Mouse (Mus musculus): Measurements from ENCODE around the gene Cela2a. TPM values are rescaled to one million over a fixed set of nuclear protein-coding genes. Genes with fewer than 3 reads are reported as not detected.

The Cela2a gene
- polyA plus RNA-seq, 1 experiment from 2014 or later, result 35.6 TPM

- no peak overlapping the region for H3K27ac ChIP-seq (ENCODE audit: low read depth, low read length)
- H3K27me3 ChIP-seq (replicated peaks; ENCODE audit: control insufficient read depth, insufficient read depth, low read length), result no peaks in the 10 kb centered on the region
- no peak overlapping the region for H3K9ac ChIP-seq (ENCODE audit: low read depth, low read length)
- H3K4me2 ChIP-seq (replicated peaks; ENCODE audit: low read depth), result no peak overlapping the region
- TF ChIP-seq CTCF (IDR thresholded peaks at IDR 0.05; ENCODE audit: low read depth), result no peak
- H3K4me3 ChIP-seq (ENCODE audit: low read depth, low read length), result no peak overlapping the region
- no peaks in the 10 kb centered on the region for H3K36me3 ChIP-seq (ENCODE audit: control insufficient read depth, insufficient read depth)
- no peaks in the 10 kb centered on the region for H3K4me1 ChIP-seq (replicated peaks; ENCODE audit: control insufficient read depth, insufficient read depth, low read length)
- 44% methylated on average over 5 of the region's 5 CpGs for WGBS
- no peaks in the 10 kb centered on the region for H3K9me3 ChIP-seq (ENCODE audit: control insufficient read depth)
- ATAC-seq, result no peak
Measured at GRCm38 (mm10) chr4:141834536-141835095, 8.7 kb upstream of the Cela2a start.

GRCm38 (mm10) chr4:141833911-141834310 lies 8.0 kb upstream of the Cela2a start:
- no peak for ATAC-seq

GRCm38 (mm10) chr4:141831361-141831760 lies 5.4 kb upstream of the Cela2a start:
- WGBS, result 68% methylated on average over 7 of the region's 7 CpGs
- no peaks in the 10 kb centered on the region for H3K4me1 ChIP-seq (replicated peaks; ENCODE audit: control insufficient read depth, insufficient read depth, low read length)
- H3K4me3 ChIP-seq (ENCODE audit: low read depth, low read length), result no peak overlapping the region
- H3K4me2 ChIP-seq (replicated peaks; ENCODE audit: low read depth), result no peak overlapping the region
- no peaks in the 10 kb centered on the region for H3K9me3 ChIP-seq (ENCODE audit: control insufficient read depth)
- no peak for TF ChIP-seq CTCF (IDR thresholded peaks at IDR 0.05; ENCODE audit: low read depth)
- H3K36me3 ChIP-seq (ENCODE audit: control insufficient read depth, insufficient read depth), result no peaks in the 10 kb centered on the region
- H3K27ac ChIP-seq (ENCODE audit: low read depth, low read length), result no peak overlapping the region
- ATAC-seq, result no peak
- no peaks in the 10 kb centered on the region for H3K27me3 ChIP-seq (replicated peaks; ENCODE audit: control insufficient read depth, insufficient read depth, low read length)
- no peak overlapping the region for H3K9ac ChIP-seq (ENCODE audit: low read depth, low read length)

More at GRCm38 (mm10) chr4:141833911-141834310, 8.0 kb upstream of the Cela2a start:
- no peak overlapping the region for H3K4me3 ChIP-seq (ENCODE audit: low read depth, low read length)
- no peaks in the 10 kb centered on the region for H3K4me1 ChIP-seq (replicated peaks; ENCODE audit: control insufficient read depth, insufficient read depth, low read length)
- H3K27me3 ChIP-seq (replicated peaks; ENCODE audit: control insufficient read depth, insufficient read depth, low read length), result no peaks in the 10 kb centered on the region
- H3K4me2 ChIP-seq (replicated peaks; ENCODE audit: low read depth), result no peak overlapping the region
- H3K9me3 ChIP-seq (ENCODE audit: control insufficient read depth), result no peaks in the 10 kb centered on the region
- no peaks in the 10 kb centered on the region for H3K36me3 ChIP-seq (ENCODE audit: control insufficient read depth, insufficient read depth)
- H3K9ac ChIP-seq (ENCODE audit: low read depth, low read length), result no peak overlapping the region
- 33% methylated on average over 1 of the region's 1 CpGs for WGBS
- H3K27ac ChIP-seq (ENCODE audit: low read depth, low read length), result no peak overlapping the region
- TF ChIP-seq CTCF (IDR thresholded peaks at IDR 0.05; ENCODE audit: low read depth), result no peak

GRCm38 (mm10) chr4:141830381-141830780 lies 4.4 kb upstream of the Cela2a start:
- no peaks in the 10 kb centered on the region for H3K9me3 ChIP-seq (ENCODE audit: control insufficient read depth)
- no peaks in the 10 kb centered on the region for H3K36me3 ChIP-seq (ENCODE audit: control insufficient read depth, insufficient read depth)
- 64% methylated on average over 11 of the region's 11 CpGs for WGBS
- no peak for TF ChIP-seq CTCF (IDR thresholded peaks at IDR 0.05; ENCODE audit: low read depth)
- no peak for ATAC-seq
- H3K4me1 ChIP-seq (replicated peaks; ENCODE audit: control insufficient read depth, insufficient read depth, low read length), result no peaks in the 10 kb centered on the region
- no peak overlapping the region for H3K4me2 ChIP-seq (replicated peaks; ENCODE audit: low read depth)
- no peak overlapping the region for H3K4me3 ChIP-seq (ENCODE audit: low read depth, low read length)
- no peaks in the 10 kb centered on the region for H3K27me3 ChIP-seq (replicated peaks; ENCODE audit: control insufficient read depth, insufficient read depth, low read length)
- no peak overlapping the region for H3K9ac ChIP-seq (ENCODE audit: low read depth, low read length)
- no peak overlapping the region for H3K27ac ChIP-seq (ENCODE audit: low read depth, low read length)

- no peak overlapping the region for H3K4me2 ChIP-seq (replicated peaks; ENCODE audit: low read depth)
- no peak overlapping the region for H3K27ac ChIP-seq (ENCODE audit: low read depth, low read length)
- no peaks in the 10 kb centered on the region for H3K36me3 ChIP-seq (ENCODE audit: control insufficient read depth, insufficient read depth)
- ATAC-seq, result no peak
- no peak for TF ChIP-seq CTCF (IDR thresholded peaks at IDR 0.05; ENCODE audit: low read depth)
- WGBS, result 63% methylated on average over 4 of the region's 4 CpGs
- no peak overlapping the region for H3K9ac ChIP-seq (ENCODE audit: low read depth, low read length)
- H3K27me3 ChIP-seq (replicated peaks; ENCODE audit: control insufficient read depth, insufficient read depth, low read length), result no peaks in the 10 kb centered on the region
- H3K9me3 ChIP-seq (ENCODE audit: control insufficient read depth), result no peaks in the 10 kb centered on the region
- H3K4me1 ChIP-seq (replicated peaks; ENCODE audit: control insufficient read depth, insufficient read depth, low read length), result no peaks in the 10 kb centered on the region
- no peak overlapping the region for H3K4me3 ChIP-seq (ENCODE audit: low read depth, low read length)
Measured at GRCm38 (mm10) chr4:141828177-141828576, 2.2 kb upstream of the Cela2a start.

- Histone ChIP-seq H3K4me2 (replicated peaks; ENCODE audit: low read depth) (no peak overlapping the region), H3K27me3 (replicated peaks; ENCODE audit: control insufficient read depth, insufficient read depth, low read length) (no peaks in the 10 kb centered on the region), H3K36me3 (ENCODE audit: control insufficient read depth, insufficient read depth) (no peaks in the 10 kb centered on the region), H3K9me3 (ENCODE audit: control insufficient read depth) (no peaks in the 10 kb centered on the region), H3K4me1 (replicated peaks; ENCODE audit: control insufficient read depth, insufficient read depth, low read length) (no peaks in the 10 kb centered on the region), H3K9ac (ENCODE audit: low read depth, low read length) (no peak overlapping the region), H3K27ac (ENCODE audit: low read depth, low read length) (no peak overlapping the region), H3K4me3 (ENCODE audit: low read depth, low read length) (no peak overlapping the region)
- ATAC-seq, result no peak
- TF ChIP-seq CTCF (IDR thresholded peaks at IDR 0.05; ENCODE audit: low read depth), result no peak
- WGBS, result 90% methylated on average over 2 of the region's 2 CpGs
Measured at GRCm38 (mm10) chr4:141827401-141827800, 1.4 kb upstream of the Cela2a start.

GRCm38 (mm10) chr4:141822979-141823378 lies 3.0 kb downstream of the Cela2a start:
- Histone ChIP-seq H3K4me2 (replicated peaks; ENCODE audit: low read depth) (no peak overlapping the region), H3K27ac (ENCODE audit: low read depth, low read length) (no peak overlapping the region), H3K4me1 (replicated peaks; ENCODE audit: control insufficient read depth, insufficient read depth, low read length) (no peaks in the 10 kb centered on the region), H3K36me3 (ENCODE audit: control insufficient read depth, insufficient read depth) (no peaks in the 10 kb centered on the region), H3K4me3 (ENCODE audit: low read depth, low read length) (no peak overlapping the region), H3K27me3 (replicated peaks; ENCODE audit: control insufficient read depth, insufficient read depth, low read length) (no peaks in the 10 kb centered on the region), H3K9ac (ENCODE audit: low read depth, low read length) (no peak overlapping the region), H3K9me3 (ENCODE audit: control insufficient read depth) (no peaks in the 10 kb centered on the region)
- 54% methylated on average over 3 of the region's 3 CpGs for WGBS
- TF ChIP-seq CTCF (IDR thresholded peaks at IDR 0.05; ENCODE audit: low read depth), result no peak
- peak; percentile 42; the same call in 1 of the 2 replicates for ATAC-seq

Measured in intestine, postnatal 0 days (tissue).